Mouse (Mus musculus) kidney, postnatal 0 days (tissue): ENCODE results near the gene Serpine2. TPM values are rescaled to one million over a fixed set of nuclear protein-coding genes. Genes with fewer than 3 reads are reported as not detected.

ENCODE experiments used
- ATAC-seq: fragments of 200-750 bp; cut with Nextera tagmentation; replicated peaks from 2 replicates; pipeline ENCODE4 v1.8.0; 2017; ENCODE audit warnings: low read depth, moderate number of reproducible peaks, moderate TSS enrichment, moderate library complexity; ENCODE audit not compliant: low FRiP score
- DNase-seq: peaks from one replicate; pipeline ENCODE4 v3.0.0-alpha.2; 2016; ENCODE audit warnings: low spot score
- H3K27ac ChIP-seq: fragments of 300-500 bp; sonication (generic); 2 replicates; pipeline ENCODE4 v1.5.1; 2014; ENCODE audit warnings: mild to moderate bottlenecking
- H3K27me3 ChIP-seq: fragments of 300-500 bp; sonication (generic); 2 replicates; pipeline ENCODE4 v1.6.1; 2014; ENCODE audit warnings: low read length, mixed read lengths; ENCODE audit not compliant: insufficient read depth
- H3K36me3 ChIP-seq: fragments of 300-500 bp; sonication (generic); 2 replicates; pipeline ENCODE4 v1.6.1; 2014; ENCODE audit warnings: low read length, mixed read lengths; ENCODE audit not compliant: insufficient read depth
- H3K4me1 ChIP-seq: fragments of 300-500 bp; sonication (generic); replicated peaks from 2 replicates; pipeline ENCODE4 v1.6.1; 2014; ENCODE audit warnings: antibody characterized with exemption, low read length, mixed read lengths; ENCODE audit not compliant: insufficient read depth
- H3K4me2 ChIP-seq: fragments of 300-500 bp; sonication (generic); 2 replicates; pipeline ENCODE4 v1.6.1; 2014; ENCODE audit warnings: mild to moderate bottlenecking, low read length, moderate library complexity, mixed read lengths
- H3K4me3 ChIP-seq: fragments of 300-500 bp; sonication (generic); replicated peaks from 2 replicates; pipeline ENCODE4 v1.5.1; 2014; ENCODE audit warnings: low read depth, low read length
- H3K9ac ChIP-seq: fragments of 300-500 bp; sonication (generic); 2 replicates; pipeline ENCODE4 v1.6.1; 2014; ENCODE audit warnings: low read depth, low read length
- H3K9me3 ChIP-seq: fragments of 300-500 bp; sonication (generic); replicated peaks from 2 replicates; pipeline ENCODE4 v1.6.1; 2016; ENCODE audit warnings: low read length, inconsistent platforms, mixed read lengths
- CTCF ChIP-seq: IDR thresholded peaks from 2 replicates; pipeline ENCODE4 v1.5.1; 2016; ENCODE audit warnings: antibody characterized with exemption, low read depth, mild to moderate bottlenecking, moderate library complexity
- whole genome bisulfite sequencing: fragments of 180-500 bp; shearing (Covaris S2); extraction: QIAGEN DNeasy Blood & Tissue Kit; methylation state at CpG from one replicate; pipeline ENCODE4 v1.1.7; 2014; 5-methylcytosine and 5-hydroxymethylcytosine counted together
- polyA plus RNA-seq: library from polyadenylated mRNA; unstranded; fragments of >200 nt; fragmentation: Nextera tagmentation; extraction: Ambion mirVana; gene quantifications from 2 replicates; pipeline ENCODE4 v1.2.1, GENCODE M21; 2015

The Serpine2 gene
- polyA plus RNA-seq, 1 experiment from 2014 or later: 203 TPM

GRCm38 (mm10) chr1:79802858-79803427, 58.0 kb downstream of the Serpine2 start:
- H3K4me2 ChIP-seq: no peak overlapping the region
- WGBS: 89% methylated on average over 11 of the region's 11 CpGs
- no peaks in the 10 kb centered on the region for H3K4me1 ChIP-seq
- no peak for DNase-seq
- H3K9me3 ChIP-seq: no peaks in the 10 kb centered on the region
- no peaks in the 10 kb centered on the region for H3K36me3 ChIP-seq
- H3K4me3 ChIP-seq: no peak overlapping the region
- H3K27me3 ChIP-seq: no peaks in the 10 kb centered on the region
- no peak for TF ChIP-seq CTCF
- H3K9ac ChIP-seq: no peak overlapping the region
- no peak overlapping the region for H3K27ac ChIP-seq
- ATAC-seq: no peak

GRCm38 (mm10) chr1:79797084-79797483, 63.9 kb downstream of the Serpine2 start:
- no peak for DNase-seq
- H3K4me3 ChIP-seq: no peak overlapping the region
- no peak for ATAC-seq
- no peaks in the 10 kb centered on the region for H3K27me3 ChIP-seq
- no peak for TF ChIP-seq CTCF
- H3K36me3 ChIP-seq: no peaks in the 10 kb centered on the region
- H3K4me2 ChIP-seq: no peak overlapping the region
- WGBS: 92% methylated on average over 3 of the region's 3 CpGs
- no peak overlapping the region for H3K9ac ChIP-seq
- H3K4me1 ChIP-seq: no peaks in the 10 kb centered on the region
- H3K9me3 ChIP-seq: no peaks in the 10 kb centered on the region
- H3K27ac ChIP-seq: no peak overlapping the region

- Histone ChIP-seq H3K27me3 (no peaks in the 10 kb centered on the region), H3K9ac (no peak overlapping the region), H3K4me3 (no peak overlapping the region), H3K4me2 (no peak overlapping the region), H3K27ac (no peak overlapping the region), H3K4me1 (no peaks in the 10 kb centered on the region), H3K9me3 (no peaks in the 10 kb centered on the region), H3K36me3 (peaks cover 12% of the 10 kb centered on the region)
- WGBS: 59% methylated on average over 7 of the region's 7 CpGs
- ATAC-seq: no peak
- TF ChIP-seq CTCF: peak; percentile 77
- DNase-seq: peak; percentile 79
Measured at GRCm38 (mm10) chr1:79786267-79786927, 74.6 kb downstream of the Serpine2 start.

GRCm38 (mm10) chr1:79782433-79782832, 78.5 kb downstream of the Serpine2 start:
- no peak for ATAC-seq
- Histone ChIP-seq H3K9me3 (no peaks in the 10 kb centered on the region), H3K36me3 (peaks cover 26% of the 10 kb centered on the region), H3K4me1 (no peaks in the 10 kb centered on the region), H3K27me3 (no peaks in the 10 kb centered on the region), H3K9ac (no peak overlapping the region), H3K27ac (no peak overlapping the region), H3K4me2 (no peak overlapping the region), H3K4me3 (no peak overlapping the region)
- no peak for DNase-seq
- 90% methylated on average over 3 of the region's 3 CpGs for WGBS
- TF ChIP-seq CTCF: peak; percentile 54

- no peaks in the 10 kb centered on the region for H3K9me3 ChIP-seq
- H3K4me2 ChIP-seq: no peak overlapping the region
- no peak for ATAC-seq
- TF ChIP-seq CTCF: no peak
- H3K27me3 ChIP-seq: no peaks in the 10 kb centered on the region
- H3K27ac ChIP-seq: no peak overlapping the region
- H3K9ac ChIP-seq: no peak overlapping the region
- DNase-seq: no peak
- H3K4me3 ChIP-seq: no peak overlapping the region
- 79% methylated on average over 11 of the region's 11 CpGs for WGBS
- peaks cover 26% of the 10 kb centered on the region for H3K36me3 ChIP-seq
- H3K4me1 ChIP-seq: no peaks in the 10 kb centered on the region
Measured at GRCm38 (mm10) chr1:79778011-79778410, 83.0 kb downstream of the Serpine2 start.

- peak within 1 kb of the TSS; percentile 90 for H3K27ac ChIP-seq
- H3K4me3 ChIP-seq: peak within 1 kb of the TSS; percentile 88
- peaks cover 13% of the 10 kb centered on the region; the same call in 1 of the 2 replicates for H3K36me3 ChIP-seq
- ATAC-seq (peak; percentile 99), DNase-seq (peak; percentile 99)
- TF ChIP-seq CTCF: peak; percentile 46; the same call in 1 of the 2 replicates
- WGBS: under 1% methylated on average over 38 of the region's 38 CpGs
- peak within 1 kb of the TSS; percentile 79 for H3K4me2 ChIP-seq
- no peaks in the 10 kb centered on the region for H3K9me3 ChIP-seq
- H3K4me1 ChIP-seq: no peaks in the 10 kb centered on the region
- H3K9ac ChIP-seq: peak within 1 kb of the TSS; percentile 78
- no peaks in the 10 kb centered on the region for H3K27me3 ChIP-seq
Measured at GRCm38 (mm10) chr1:79775927-79776458, 85.0 kb downstream of the Serpine2 start, which contains the start of the genes Mrpl44 and Wdfy1. Gene Mrpl44, plus strand, starts transcription at chr1:79776018. Gene Wdfy1, minus strand, starts transcription at chr1:79776143.
